Mouse (Mus musculus): ENCODE measurements around the gene Hdac5. TPM values are rescaled to one million over a fixed set of nuclear protein-coding genes. Genes with fewer than 3 reads are reported as not detected.
A peak's percentile ranks its signal among the peaks of the same experiment; 100 is the strongest.

The Hdac5 gene
- polyA plus RNA-seq, 1 experiment = 68.9 TPM

DNA sequence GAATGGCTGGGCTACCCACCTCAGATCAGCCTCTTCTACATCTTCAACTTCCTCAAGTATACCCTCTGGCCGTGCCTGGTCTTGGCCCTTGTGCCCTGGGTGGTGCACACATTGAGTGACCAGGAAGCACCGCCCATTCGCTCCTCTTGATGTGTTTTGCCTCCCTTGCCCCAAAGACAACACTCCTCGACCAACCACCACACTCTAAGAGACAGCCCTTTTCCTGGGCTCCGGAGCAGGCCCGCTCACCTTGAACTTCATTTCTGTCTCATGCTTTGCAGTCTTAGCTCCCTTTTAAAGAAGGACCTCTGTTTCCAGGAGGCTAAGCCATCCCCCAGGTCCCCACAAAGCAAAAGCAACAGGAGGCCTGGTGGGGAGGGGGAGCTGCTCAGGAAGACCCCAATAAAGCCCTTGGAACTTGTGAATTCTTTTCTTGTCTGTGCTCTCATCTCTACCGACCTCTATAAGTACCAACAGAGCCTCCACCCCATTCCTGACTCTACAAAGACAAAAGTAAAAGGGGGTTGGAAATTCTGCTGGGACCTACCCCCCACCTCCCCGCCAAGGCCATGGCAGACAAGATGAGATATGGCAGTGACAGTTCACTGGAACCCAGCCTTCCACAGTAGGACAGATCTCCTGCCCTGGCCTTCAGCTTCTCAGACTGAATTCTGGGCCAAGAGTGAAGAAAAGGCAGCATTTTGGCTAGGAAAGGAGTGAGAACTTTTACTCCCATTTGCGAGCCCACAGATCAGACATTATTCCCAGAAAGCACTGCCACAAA is 36.1 kb downstream of the Hdac5 start:
- Histone ChIP-seq H3K27me3 (ENCODE audit: control insufficient read depth, insufficient read depth, low read length) (no peaks in the 10 kb centered on the region), H3K4me1 (ENCODE audit: control insufficient read depth, insufficient read depth, low read length) (peaks cover 6% of the 10 kb centered on the region), H3K36me3 (ENCODE audit: control insufficient read depth, insufficient read depth, low read length) (no peaks in the 10 kb centered on the region; the same call in 1 of the 2 replicates), H3K4me3 (ENCODE audit: control insufficient read depth, low read depth, low read length) (no peak overlapping the region), H3K27ac (ENCODE audit: control insufficient read depth, insufficient read depth, low read depth, low read length) (no peak overlapping the region)
- TF ChIP-seq POLR2A (IDR thresholded peaks at IDR 0.05; ENCODE audit: control insufficient read depth, low read depth, low read length) = no peak
- TF ChIP-seq CTCF (IDR thresholded peaks at IDR 0.05; ENCODE audit: control insufficient read depth, insufficient read depth, insufficient replicate concordance, low read depth, low read length) = no peak

GRCm38 (mm10) chr11:102190848-102191247 is 39.1 kb downstream of the Hdac5 start:
- no peaks in the 10 kb centered on the region; the same call in 1 of the 2 replicates for H3K36me3 ChIP-seq (ENCODE audit: control insufficient read depth, insufficient read depth, low read length)
- H3K4me1 ChIP-seq (ENCODE audit: control insufficient read depth, insufficient read depth, low read length) = no peaks in the 10 kb centered on the region; the same call in 1 of the 2 replicates
- peak overlapping the region; percentile 25 for H3K4me3 ChIP-seq (ENCODE audit: control insufficient read depth, low read depth, low read length)
- no peaks in the 10 kb centered on the region for H3K27me3 ChIP-seq (ENCODE audit: control insufficient read depth, insufficient read depth, low read length)
- no peak for TF ChIP-seq CTCF (IDR thresholded peaks at IDR 0.05; ENCODE audit: control insufficient read depth, insufficient read depth, insufficient replicate concordance, low read depth, low read length)
- TF ChIP-seq POLR2A (IDR thresholded peaks at IDR 0.05; ENCODE audit: control insufficient read depth, low read depth, low read length) = no peak
- H3K27ac ChIP-seq (ENCODE audit: control insufficient read depth, insufficient read depth, low read depth, low read length) = no peak overlapping the region

GRCm38 (mm10) chr11:102189461-102190436 is 40.2 kb downstream of the Hdac5 start, which contains the start of gene G6pc3:
TSS of gene G6pc3 (plus strand) at chr11:102189620.
- H3K4me1 ChIP-seq (ENCODE audit: control insufficient read depth, insufficient read depth, low read length) = no peaks in the 10 kb centered on the region; the same call in 1 of the 2 replicates
- peak within 1 kb of the TSS; percentile 82 for H3K27ac ChIP-seq (ENCODE audit: control insufficient read depth, insufficient read depth, low read depth, low read length)
- H3K27me3 ChIP-seq (ENCODE audit: control insufficient read depth, insufficient read depth, low read length) = no peaks in the 10 kb centered on the region
- H3K36me3 ChIP-seq (ENCODE audit: control insufficient read depth, insufficient read depth, low read length) = no peaks in the 10 kb centered on the region; the same call in 1 of the 2 replicates
- TF ChIP-seq POLR2A (IDR thresholded peaks at IDR 0.05; ENCODE audit: control insufficient read depth, low read depth, low read length) (peak; percentile 46), CTCF (IDR thresholded peaks at IDR 0.05; ENCODE audit: control insufficient read depth, insufficient read depth, insufficient replicate concordance, low read depth, low read length) (no peak)
- peak within 1 kb of the TSS; percentile 94 for H3K4me3 ChIP-seq (ENCODE audit: control insufficient read depth, low read depth, low read length)

- no peaks in the 10 kb centered on the region; the same call in 1 of the 2 replicates for H3K4me1 ChIP-seq (ENCODE audit: control insufficient read depth, insufficient read depth, low read length)
- no peak for TF ChIP-seq CTCF (IDR thresholded peaks at IDR 0.05; ENCODE audit: control insufficient read depth, insufficient read depth, insufficient replicate concordance, low read depth, low read length)
- no peak for TF ChIP-seq POLR2A (IDR thresholded peaks at IDR 0.05; ENCODE audit: control insufficient read depth, low read depth, low read length)
- no peaks in the 10 kb centered on the region for H3K27me3 ChIP-seq (ENCODE audit: control insufficient read depth, insufficient read depth, low read length)
- no peaks in the 10 kb centered on the region; the same call in 1 of the 2 replicates for H3K36me3 ChIP-seq (ENCODE audit: control insufficient read depth, insufficient read depth, low read length)
- H3K4me3 ChIP-seq (ENCODE audit: control insufficient read depth, low read depth, low read length) = no peak overlapping the region; the same call in 1 of the 2 replicates
- H3K27ac ChIP-seq (ENCODE audit: control insufficient read depth, insufficient read depth, low read depth, low read length) = 0 out of 2 replicates have a peak overlapping the region, but pooled peaks have one; percentile 9
Measured at GRCm38 (mm10) chr11:102188980-102189379, 41.0 kb downstream of the Hdac5 start.

GRCm38 (mm10) chr11:102186235-102186634 is 43.7 kb downstream of the Hdac5 start:
- TF ChIP-seq CTCF (IDR thresholded peaks at IDR 0.05; ENCODE audit: control insufficient read depth, insufficient read depth, insufficient replicate concordance, low read depth, low read length) = no peak
- TF ChIP-seq POLR2A (IDR thresholded peaks at IDR 0.05; ENCODE audit: control insufficient read depth, low read depth, low read length) = no peak
- no peaks in the 10 kb centered on the region; the same call in 1 of the 2 replicates for H3K36me3 ChIP-seq (ENCODE audit: control insufficient read depth, insufficient read depth, low read length)
- H3K27me3 ChIP-seq (ENCODE audit: control insufficient read depth, insufficient read depth, low read length) = no peaks in the 10 kb centered on the region
- no peaks in the 10 kb centered on the region for H3K4me1 ChIP-seq (ENCODE audit: control insufficient read depth, insufficient read depth, low read length)
- H3K4me3 ChIP-seq (ENCODE audit: control insufficient read depth, low read depth, low read length) = no peak overlapping the region
- H3K27ac ChIP-seq (ENCODE audit: control insufficient read depth, insufficient read depth, low read depth, low read length) = no peak overlapping the region

DNA sequence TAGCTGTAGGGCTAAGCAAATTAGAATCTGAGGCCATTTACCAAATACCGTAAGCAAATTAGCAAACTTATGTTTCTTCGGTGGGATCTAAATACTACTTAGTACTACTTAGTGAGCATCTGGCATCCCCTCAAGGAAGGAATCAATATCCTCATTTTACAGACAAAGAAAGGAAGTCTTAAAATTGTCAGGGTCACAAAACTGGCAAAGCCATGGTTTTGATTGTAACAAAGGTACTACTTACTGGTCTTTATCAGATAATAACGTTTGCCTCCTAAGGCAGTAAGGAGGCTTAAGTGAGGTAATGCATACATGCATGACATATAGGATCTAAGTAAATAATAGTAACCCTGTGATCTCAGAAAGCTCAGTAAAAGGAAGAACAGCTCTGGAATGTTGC is 44.3 kb downstream of the Hdac5 start:
- no peaks in the 10 kb centered on the region for H3K36me3 ChIP-seq (ENCODE audit: control insufficient read depth, insufficient read depth, low read length)
- H3K27me3 ChIP-seq (ENCODE audit: control insufficient read depth, insufficient read depth, low read length) = no peaks in the 10 kb centered on the region
- no peaks in the 10 kb centered on the region for H3K4me1 ChIP-seq (ENCODE audit: control insufficient read depth, insufficient read depth, low read length)
- H3K27ac ChIP-seq (ENCODE audit: control insufficient read depth, insufficient read depth, low read depth, low read length) = no peak overlapping the region
- TF ChIP-seq POLR2A (IDR thresholded peaks at IDR 0.05; ENCODE audit: control insufficient read depth, low read depth, low read length) = no peak
- TF ChIP-seq CTCF (IDR thresholded peaks at IDR 0.05; ENCODE audit: control insufficient read depth, insufficient read depth, insufficient replicate concordance, low read depth, low read length) = no peak
- H3K4me3 ChIP-seq (ENCODE audit: control insufficient read depth, low read depth, low read length) = no peak overlapping the region
